Mouse (Mus musculus) right cerebral cortex, postnatal 4 days (tissue): ENCODE data around the gene Ctse.
A peak's percentile ranks its signal among the peaks of the same experiment; 100 is the strongest.

ENCODE experiments used
- DNase-seq: peaks from one replicate; pipeline ENCODE4 v3.0.0-alpha.2; 2022

Ctse gene

GRCm38 (mm10) chr1:131637791-131638540, at the start of gene Ctse:
TSS of gene Ctse (plus strand) at chr1:131638306.
- DNase-seq: no peak

DNA sequence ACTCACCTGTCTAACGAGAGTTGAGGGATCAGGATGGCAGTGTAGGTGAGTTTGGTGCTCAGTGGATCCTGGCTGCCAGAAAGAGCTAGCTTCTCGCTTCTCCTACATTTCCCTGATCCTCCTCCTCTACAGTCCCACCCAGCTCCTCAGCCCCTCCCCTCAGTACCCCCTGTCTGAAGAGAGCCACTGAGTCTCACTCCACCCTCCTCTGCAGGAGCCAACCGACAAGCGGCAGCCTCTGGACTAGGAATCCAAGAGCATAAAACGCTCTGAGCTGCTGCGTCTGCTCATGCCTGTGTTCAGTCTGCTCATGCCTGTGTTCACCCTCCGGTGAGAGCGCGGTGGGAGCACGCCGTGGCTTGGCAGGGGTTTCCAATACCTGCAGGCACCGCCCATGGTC, 39.2 kb upstream of the Ctse start, which contains the start of gene Avpr1b:
Gene Avpr1b, plus strand, starts transcription at position 335 of the 400 bp plus-strand sequence.
- DNase-seq: no peak

- DNase-seq: no peak
Observed at GRCm38 (mm10) chr1:131600314-131600713, 37.8 kb upstream of the Ctse start.

- no peak for DNase-seq
Observed at GRCm38 (mm10) chr1:131606719-131607118, 31.4 kb upstream of the Ctse start.

GRCm38 (mm10) chr1:131612556-131613155, 25.4 kb upstream of the Ctse start:
- peak; percentile 15 for DNase-seq

DNA sequence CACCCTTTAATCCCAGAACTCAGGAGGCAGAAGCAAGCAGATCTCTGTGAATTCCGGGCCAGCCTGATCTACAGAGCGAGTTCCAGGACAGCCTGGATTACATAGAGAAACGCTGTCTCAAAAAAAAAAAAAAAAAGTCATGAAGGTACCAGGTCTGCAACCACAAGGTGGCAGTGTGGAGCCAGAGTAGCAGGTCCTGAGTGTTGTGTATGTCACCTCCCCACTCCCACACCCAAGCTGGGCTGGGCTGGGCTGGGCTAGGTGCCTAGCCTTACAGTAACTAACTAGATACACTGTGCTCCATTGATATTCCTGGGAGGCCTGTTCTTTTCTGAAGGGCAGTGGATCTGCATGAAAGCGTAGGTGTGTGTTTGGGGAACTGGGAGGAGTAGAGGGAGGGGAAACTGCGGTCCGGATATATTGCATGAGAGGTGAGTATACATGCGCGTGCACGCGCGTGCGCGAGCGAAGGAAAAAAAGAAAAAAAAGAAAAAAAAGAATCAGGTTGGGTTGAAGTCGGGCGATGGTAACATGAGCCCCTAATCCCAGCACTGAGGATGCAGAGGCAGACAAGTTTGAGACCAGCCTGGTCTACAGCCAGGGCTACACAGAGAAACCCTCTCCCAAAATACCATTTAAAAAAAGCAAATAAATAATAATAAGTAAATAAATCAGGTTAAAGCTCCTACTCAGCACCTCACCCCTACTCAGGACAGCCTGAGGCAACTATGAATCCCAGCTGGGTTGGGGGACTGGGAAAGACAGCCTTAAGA, 24.6 kb upstream of the Ctse start:
- DNase-seq: peak; percentile 79

DNA sequence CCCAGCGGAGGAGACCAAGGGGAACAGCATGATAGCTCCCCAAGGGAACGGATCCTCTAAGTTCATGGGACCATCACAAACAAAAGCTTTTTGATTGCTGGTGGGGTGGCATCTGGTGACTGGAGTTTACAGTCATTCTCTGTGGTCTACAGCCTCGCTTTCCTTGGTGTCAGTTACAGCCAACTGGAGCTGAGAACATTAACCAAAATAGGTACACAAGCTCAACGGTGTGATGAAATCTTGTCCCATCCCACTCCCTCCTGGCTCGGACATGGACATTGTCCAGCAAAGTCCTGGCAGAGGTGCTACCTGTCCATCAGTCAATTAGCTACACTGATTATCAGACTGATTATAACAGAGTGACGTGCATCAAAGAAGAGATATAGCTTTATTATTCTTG, 23.5 kb upstream of the Ctse start:
- DNase-seq: no peak

GRCm38 (mm10) chr1:131616131-131616530, 22.0 kb upstream of the Ctse start:
- no peak for DNase-seq

DNA sequence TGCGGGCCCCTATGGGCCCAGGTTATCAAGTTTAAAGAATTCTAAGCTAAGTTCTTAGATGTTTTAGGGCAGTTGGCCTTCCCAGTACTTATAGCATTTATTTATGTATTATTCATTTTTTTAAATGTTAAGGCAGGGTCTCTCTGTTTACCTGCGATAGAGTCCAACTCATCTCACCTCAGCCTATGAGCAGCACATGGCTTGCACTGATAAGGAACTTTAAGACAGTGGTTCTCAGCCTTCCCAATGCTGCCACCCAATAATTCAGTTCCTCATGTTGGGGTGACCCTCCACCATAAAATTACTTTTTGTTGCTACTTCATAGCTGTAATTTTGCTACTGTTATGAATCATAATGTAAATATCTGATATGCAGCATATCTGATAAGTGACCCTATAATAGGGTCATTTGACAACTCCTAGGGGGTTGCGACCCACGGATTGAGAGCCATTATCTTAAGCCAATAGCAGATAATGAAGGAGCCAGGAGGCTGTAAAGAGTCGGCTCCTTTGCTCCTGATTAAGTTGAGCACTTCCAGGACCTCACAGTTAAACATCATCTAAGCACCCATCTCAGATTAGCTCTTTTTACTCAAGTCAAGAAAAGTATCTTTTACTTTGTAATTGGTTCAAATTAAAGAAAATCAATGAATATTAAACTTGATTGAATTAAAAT, 21.4 kb upstream of the Ctse start:
- no peak for DNase-seq

- DNase-seq: no peak
Observed at GRCm38 (mm10) chr1:131618576-131618975, 19.5 kb upstream of the Ctse start.

GRCm38 (mm10) chr1:131619348-131619747, 18.8 kb upstream of the Ctse start:
- DNase-seq: no peak

DNA sequence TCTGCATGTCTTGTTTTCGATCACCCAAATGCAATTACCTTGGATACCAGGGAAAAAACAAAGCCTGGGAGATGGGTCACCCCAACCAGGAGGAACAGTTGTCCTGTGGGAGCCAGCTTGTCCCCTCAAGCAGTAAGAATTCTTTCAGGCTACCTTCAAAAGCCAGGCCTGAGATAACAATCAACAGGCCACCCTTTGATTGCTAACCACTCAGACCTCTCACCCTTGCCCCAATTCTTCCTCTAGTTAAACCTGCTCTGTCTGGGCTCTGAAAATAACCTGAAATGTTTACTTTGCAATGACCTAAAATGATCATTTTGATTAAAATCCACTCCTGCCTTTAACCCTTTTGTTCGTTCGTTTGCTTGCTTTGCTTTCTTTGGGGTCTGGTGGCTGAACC, 14.5 kb upstream of the Ctse start:
- no peak for DNase-seq

GRCm38 (mm10) chr1:131624175-131624835, 13.8 kb upstream of the Ctse start:
- no peak for DNase-seq

- DNase-seq: no peak
Observed at GRCm38 (mm10) chr1:131626200-131626599, 11.9 kb upstream of the Ctse start.

DNA sequence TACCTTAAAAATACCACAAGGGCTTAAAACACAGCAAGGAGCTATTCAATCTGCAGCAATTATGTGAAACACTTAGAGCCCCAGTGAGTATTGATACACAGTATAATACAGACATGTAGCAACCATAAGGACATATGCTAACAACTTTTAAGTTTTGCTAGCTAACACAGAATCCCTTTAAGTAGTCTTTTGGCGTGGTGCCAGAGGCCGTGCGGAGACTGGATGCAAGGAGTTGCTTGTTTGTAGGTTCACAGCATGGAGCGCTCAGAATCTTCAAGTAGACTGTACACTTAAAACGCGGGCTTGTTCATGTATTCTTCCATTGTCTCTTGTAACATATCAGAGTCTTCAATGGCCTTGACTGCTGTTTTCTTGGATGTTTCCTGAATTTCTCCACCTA, 5.9 kb upstream of the Ctse start:
- peak; percentile 35 for DNase-seq

DNA sequence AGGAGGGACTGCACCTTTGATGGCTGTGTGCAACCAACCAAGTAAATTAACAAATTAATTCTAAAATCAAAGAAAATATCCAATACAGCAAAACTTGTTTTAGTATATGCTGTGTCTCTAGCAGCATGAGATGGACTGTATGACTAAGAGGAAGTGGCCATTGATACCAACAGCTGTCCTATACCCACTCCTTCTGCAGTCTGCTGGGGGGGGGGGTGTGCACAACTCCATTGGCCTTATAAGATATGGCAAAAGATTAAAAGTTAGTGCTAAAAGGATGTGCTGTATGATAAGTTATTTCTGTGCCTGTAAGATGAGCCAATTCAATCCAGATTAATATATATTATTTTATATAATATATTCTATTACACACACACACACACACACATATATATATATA, 3.6 kb upstream of the Ctse start:
- DNase-seq: no peak

- no peak for DNase-seq
Observed at GRCm38 (mm10) chr1:131638541-131639421, 675 bp downstream of the Ctse start.

DNA sequence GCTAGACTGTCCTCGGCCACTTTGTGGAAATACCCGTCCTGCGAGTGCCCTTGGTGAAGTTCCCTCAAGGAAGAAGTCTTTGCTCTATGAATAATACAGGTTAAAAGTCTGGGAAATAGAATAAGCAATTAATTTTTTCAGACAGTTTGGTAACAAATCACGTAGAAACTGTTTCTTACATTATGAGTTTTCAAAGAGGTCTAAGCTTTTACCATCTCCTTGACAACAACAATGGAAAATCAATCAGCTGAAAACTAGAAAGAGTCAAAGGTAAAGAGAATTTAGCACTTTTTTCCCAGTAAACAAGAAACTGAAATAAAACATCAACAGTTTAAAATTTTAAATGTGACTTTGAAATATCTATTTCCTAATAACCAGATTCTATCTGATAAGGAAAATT, 2.0 kb downstream of the Ctse start:
- DNase-seq: no peak

DNA sequence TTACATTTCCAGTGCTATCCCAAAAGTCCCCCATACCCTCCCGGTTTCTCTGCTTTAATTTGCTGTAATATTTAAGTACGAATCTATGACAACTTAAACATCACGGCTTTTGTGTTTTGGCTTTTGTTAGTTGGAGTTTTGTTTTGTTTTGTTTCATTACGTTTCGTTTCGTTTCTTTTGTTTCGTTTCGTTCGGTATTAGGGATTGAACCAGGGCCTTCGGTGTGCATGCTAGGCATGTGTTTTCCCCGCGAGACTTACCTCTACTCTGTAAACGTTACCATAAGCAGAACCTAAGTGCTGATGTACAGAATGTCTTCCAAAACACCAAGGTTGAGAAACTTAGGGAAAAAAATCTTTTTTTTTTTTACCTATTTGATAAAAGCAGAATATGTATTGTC, 3.5 kb downstream of the Ctse start:
- DNase-seq: no peak

DNA sequence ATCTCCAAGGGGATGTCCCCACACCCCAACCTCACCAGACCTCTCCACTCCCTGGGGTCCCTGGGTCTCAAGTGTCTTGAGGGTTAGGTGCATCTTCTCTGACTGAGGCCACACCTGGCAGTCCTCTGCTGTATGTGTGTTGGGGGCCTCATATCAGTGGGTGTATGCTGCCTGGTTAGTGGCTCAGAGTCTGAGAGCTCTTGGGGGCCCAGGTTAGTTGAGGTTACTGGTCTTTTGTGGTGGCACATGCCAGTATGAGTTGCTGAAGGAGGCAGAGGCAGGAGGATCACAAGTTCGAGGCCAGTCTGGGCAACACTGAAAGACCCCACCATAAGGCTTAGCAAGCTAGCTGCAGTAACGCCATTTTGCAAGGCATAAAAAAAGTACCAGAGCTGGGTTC, 4.1 kb downstream of the Ctse start:
- no peak for DNase-seq

DNA sequence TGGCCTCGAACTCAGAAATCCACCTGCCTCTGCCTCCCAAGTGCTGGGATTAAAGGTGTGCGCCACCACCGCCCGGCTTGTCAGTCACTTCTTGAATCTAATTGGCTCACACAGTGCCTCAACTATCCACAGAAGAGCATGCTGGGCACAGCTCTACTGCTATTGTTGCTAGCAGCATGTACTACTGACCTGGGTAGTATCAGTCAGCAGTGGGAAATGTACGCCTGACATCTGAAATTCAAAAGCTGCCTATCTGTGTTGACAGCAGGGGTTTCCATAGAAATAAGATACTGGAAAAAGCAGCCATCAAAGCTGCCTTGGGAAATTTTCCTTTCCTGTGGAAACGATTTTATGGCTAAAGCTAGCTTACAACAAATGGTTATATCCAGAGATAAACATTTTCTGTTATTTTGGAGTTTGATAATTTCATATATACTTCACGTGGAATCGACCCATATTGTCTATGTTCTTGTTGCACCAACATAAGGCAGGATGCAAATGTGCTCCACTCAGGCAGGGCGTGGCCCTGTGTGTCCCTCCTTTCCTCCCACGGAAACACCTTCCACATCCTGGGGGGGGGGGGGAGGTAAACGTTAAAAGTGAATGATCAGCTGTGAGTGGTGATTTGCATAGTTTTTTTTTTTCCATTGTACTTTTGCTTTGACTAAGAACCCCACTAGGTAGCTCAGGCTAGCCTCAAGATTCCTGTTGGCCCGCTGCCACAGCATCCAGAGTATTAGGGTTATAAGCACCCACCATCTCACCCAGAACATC, 14.8 kb downstream of the Ctse start:
- DNase-seq: no peak
